Mouse (Mus musculus): ENCODE data around the gene Efnb1. TPM values are rescaled to one million over a fixed set of nuclear protein-coding genes. Genes with fewer than 3 reads are reported as not detected.

Efnb1 gene
- polyA plus RNA-seq, 1 experiment from 2014 or later: 34.6 TPM

DNA sequence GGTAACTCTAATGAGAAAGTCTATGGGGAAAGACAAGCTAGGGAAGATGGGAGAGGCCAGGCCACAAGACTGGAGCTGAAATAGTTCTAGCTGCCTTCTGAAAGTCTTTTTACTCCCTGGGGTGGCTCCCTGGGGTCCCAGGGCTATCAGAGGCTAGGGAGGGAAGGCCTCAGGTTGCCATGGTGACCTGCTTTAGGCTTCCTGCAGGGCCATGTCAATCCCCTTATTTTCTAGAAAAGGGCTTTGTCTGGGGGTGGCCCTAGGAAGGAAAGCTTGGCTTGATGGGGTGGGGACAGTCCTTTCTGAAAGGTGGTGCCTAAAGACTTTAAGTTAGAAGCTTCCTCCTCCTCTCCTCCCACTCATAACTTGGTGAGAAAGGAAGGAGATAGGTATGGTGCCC lies 6.0 kb downstream of the Efnb1 start:
- no peak for ATAC-seq (ENCODE audit: insufficient read depth, low FRiP score, low read depth)
- Histone ChIP-seq H3K27ac (no peak overlapping the region), H3K36me3 (0 out of 2 replicates have a peak, but pooled peaks cover 4% of the 10 kb centered on the region), H3K4me2 (no peak overlapping the region), H3K9me3 (no peaks in the 10 kb centered on the region), H3K4me3 (replicated peaks) (no peak overlapping the region), H3K27me3 (replicated peaks) (no peaks in the 10 kb centered on the region), H3K4me1 (peaks cover 18% of the 10 kb centered on the region), H3K9ac (no peak overlapping the region)

GRCm38 (mm10) chrX:99145561-99145960 lies 9.6 kb downstream of the Efnb1 start:
- peaks cover 12% of the 10 kb centered on the region for H3K4me1 ChIP-seq

DNA sequence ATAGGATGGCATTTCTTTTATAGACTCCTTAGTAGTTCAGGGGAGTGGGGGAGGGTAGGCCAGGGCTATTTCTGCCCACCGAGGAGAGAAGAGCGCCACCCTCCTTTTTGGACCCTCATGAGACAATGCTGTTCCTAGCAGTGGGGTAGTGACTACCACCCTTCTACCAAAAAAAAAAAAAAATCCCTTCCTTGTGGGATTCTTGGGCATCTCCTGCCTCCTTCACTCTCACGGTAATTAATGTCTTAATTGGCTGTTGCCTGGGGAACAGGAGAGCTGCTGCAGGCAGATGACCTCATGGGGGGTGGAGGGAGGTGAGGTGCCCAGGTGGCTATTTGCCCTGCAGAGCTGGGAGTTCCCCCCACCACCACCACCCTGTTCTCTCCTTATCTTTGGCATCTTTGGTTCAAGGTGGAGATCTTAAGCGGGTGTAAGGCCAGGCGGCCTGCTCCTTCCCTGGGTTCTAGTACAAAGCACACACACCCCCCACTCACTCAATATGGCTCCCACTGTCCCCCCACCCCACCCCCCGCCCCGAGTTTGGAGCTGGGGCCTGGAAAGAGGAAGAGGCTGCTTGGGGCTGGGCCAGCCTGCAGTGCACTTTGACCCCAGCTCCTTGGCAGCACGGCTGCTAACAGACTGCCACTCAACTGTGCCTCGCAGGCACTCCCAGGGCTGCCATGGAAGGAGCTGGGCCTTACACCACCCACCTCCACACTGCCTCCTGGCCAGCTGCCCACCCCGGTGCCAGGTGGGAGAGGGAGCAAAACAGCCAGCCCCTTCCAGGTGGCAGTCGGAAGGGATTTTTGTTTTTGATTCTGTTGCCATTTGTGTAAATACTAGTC lies 12.4 kb downstream of the Efnb1 start:
- H3K9ac ChIP-seq: no peak overlapping the region
- 54% methylated on average over 11 of the region's 11 CpGs for WGBS

More at GRCm38 (mm10) chrX:99145561-99145960, 9.6 kb downstream of the Efnb1 start:
- 85% methylated on average over 7 of the region's 7 CpGs for WGBS
- no peak overlapping the region for H3K9ac ChIP-seq
- 0 out of 2 replicates have a peak, but pooled peaks cover 11% of the 10 kb centered on the region for H3K36me3 ChIP-seq
- H3K4me3 ChIP-seq (replicated peaks): no peak overlapping the region
- H3K4me2 ChIP-seq: no peak overlapping the region
- no peaks in the 10 kb centered on the region for H3K27me3 ChIP-seq (replicated peaks)
- no peak overlapping the region for H3K27ac ChIP-seq
- no peak for ATAC-seq (ENCODE audit: insufficient read depth, low FRiP score, low read depth)
- H3K9me3 ChIP-seq: no peaks in the 10 kb centered on the region

GRCm38 (mm10) chrX:99149047-99149446 lies 13.1 kb downstream of the Efnb1 start:
- Histone ChIP-seq H3K9ac (no peak overlapping the region), H3K27me3 (replicated peaks) (0 out of 2 replicates have a peak, but pooled peaks cover 6% of the 10 kb centered on the region), H3K36me3 (0 out of 2 replicates have a peak, but pooled peaks cover 11% of the 10 kb centered on the region), H3K4me1 (peaks cover 4% of the 10 kb centered on the region; the same call in 1 of the 2 replicates), H3K4me2 (no peak overlapping the region), H3K27ac (no peak overlapping the region; the same call in 1 of the 2 replicates), H3K4me3 (replicated peaks) (no peak overlapping the region), H3K9me3 (no peaks in the 10 kb centered on the region)
- ATAC-seq (ENCODE audit: insufficient read depth, low FRiP score, low read depth): no peak
- WGBS: 76% methylated on average over 7 of the region's 7 CpGs

More for the DNA sequence above, 12.4 kb downstream of the Efnb1 start:
- H3K27ac ChIP-seq: no peak overlapping the region
- H3K27me3 ChIP-seq (replicated peaks): 0 out of 2 replicates have a peak, but pooled peaks cover 6% of the 10 kb centered on the region
- no peak overlapping the region for H3K4me3 ChIP-seq (replicated peaks)
- H3K4me2 ChIP-seq: no peak overlapping the region
- H3K9me3 ChIP-seq: no peaks in the 10 kb centered on the region
- ATAC-seq (ENCODE audit: insufficient read depth, low FRiP score, low read depth): no peak
- H3K4me1 ChIP-seq: peaks cover 4% of the 10 kb centered on the region; the same call in 1 of the 2 replicates
- 0 out of 2 replicates have a peak, but pooled peaks cover 11% of the 10 kb centered on the region for H3K36me3 ChIP-seq

GRCm38 (mm10) chrX:99149900-99150299 lies 14.0 kb downstream of the Efnb1 start:
- H3K36me3 ChIP-seq: 0 out of 2 replicates have a peak, but pooled peaks cover 11% of the 10 kb centered on the region
- H3K4me2 ChIP-seq: no peak overlapping the region
- no peak overlapping the region for H3K9ac ChIP-seq
- no peak overlapping the region for H3K4me3 ChIP-seq (replicated peaks)
- no peaks in the 10 kb centered on the region for H3K9me3 ChIP-seq
- peak overlapping the region; percentile 68; the same call in 1 of the 2 replicates for H3K27ac ChIP-seq
- peaks cover 4% of the 10 kb centered on the region; the same call in 1 of the 2 replicates for H3K4me1 ChIP-seq
- peak; percentile 84 for ATAC-seq (ENCODE audit: insufficient read depth, low FRiP score, low read depth)
- H3K27me3 ChIP-seq (replicated peaks): 0 out of 2 replicates have a peak, but pooled peaks cover 6% of the 10 kb centered on the region
- WGBS: 52% methylated on average over 2 of the region's 2 CpGs

DNA sequence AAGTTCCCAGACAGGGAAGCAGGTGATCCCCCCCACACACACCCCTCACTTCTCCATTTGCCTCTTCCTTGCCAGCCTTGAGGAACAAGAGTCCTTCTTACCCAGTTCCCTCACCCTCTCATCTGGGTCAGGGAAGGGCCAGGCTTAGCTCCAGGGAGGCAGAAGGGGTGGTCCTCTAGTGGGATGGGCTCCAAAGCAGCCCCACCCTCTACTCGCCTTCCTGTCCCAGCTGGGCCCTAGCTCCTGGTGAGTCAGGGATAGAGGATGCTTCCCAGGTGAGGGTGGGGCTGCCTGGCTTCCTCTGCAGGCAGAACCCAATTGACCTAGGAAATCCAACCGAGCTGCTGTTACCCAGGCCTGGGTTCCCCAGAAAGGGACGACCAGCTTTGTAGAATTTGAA lies 14.8 kb downstream of the Efnb1 start:
- WGBS: 59% methylated on average over 3 of the region's 3 CpGs
- no peak overlapping the region for H3K27ac ChIP-seq

DNA sequence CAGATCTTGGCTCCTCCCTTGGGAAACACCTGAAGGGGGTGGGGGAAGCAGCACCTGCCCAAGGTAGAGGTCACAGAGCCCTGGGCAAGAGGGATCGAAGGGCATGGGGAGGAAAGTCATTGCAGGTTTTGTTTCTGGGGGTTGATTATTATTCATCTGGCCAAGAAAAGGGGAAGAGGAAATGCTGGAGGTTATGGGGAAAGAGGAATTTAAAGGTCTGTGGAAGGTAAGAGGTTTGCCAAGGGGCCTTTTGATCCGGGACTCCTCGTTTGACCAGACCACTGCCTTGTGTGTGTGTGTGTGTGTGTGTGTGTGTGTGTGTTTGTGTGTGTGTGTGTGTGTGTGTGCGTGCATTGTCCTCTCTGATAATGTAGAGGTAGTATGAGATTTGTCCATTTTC lies 15.5 kb downstream of the Efnb1 start:
- 0 out of 2 replicates have a peak, but pooled peaks cover 6% of the 10 kb centered on the region for H3K27me3 ChIP-seq (replicated peaks)
- no peak overlapping the region for H3K9ac ChIP-seq
- peaks cover 4% of the 10 kb centered on the region; the same call in 1 of the 2 replicates for H3K4me1 ChIP-seq
- no peaks in the 10 kb centered on the region for H3K9me3 ChIP-seq
- 0 out of 2 replicates have a peak, but pooled peaks cover 11% of the 10 kb centered on the region for H3K36me3 ChIP-seq
- 71% methylated on average over 4 of the region's 4 CpGs for WGBS
- no peak overlapping the region for H3K4me3 ChIP-seq (replicated peaks)
- H3K4me2 ChIP-seq: no peak overlapping the region
- no peak overlapping the region for H3K27ac ChIP-seq
- no peak for ATAC-seq (ENCODE audit: insufficient read depth, low FRiP score, low read depth)

More for the DNA sequence above, 14.8 kb downstream of the Efnb1 start:
- ATAC-seq (ENCODE audit: insufficient read depth, low FRiP score, low read depth): no peak
- no peaks in the 10 kb centered on the region for H3K9me3 ChIP-seq
- H3K4me2 ChIP-seq: no peak overlapping the region
- no peak overlapping the region for H3K9ac ChIP-seq
- no peak overlapping the region for H3K4me3 ChIP-seq (replicated peaks)
- H3K27me3 ChIP-seq (replicated peaks): 0 out of 2 replicates have a peak, but pooled peaks cover 6% of the 10 kb centered on the region
- peaks cover 4% of the 10 kb centered on the region; the same call in 1 of the 2 replicates for H3K4me1 ChIP-seq
- H3K36me3 ChIP-seq: 0 out of 2 replicates have a peak, but pooled peaks cover 11% of the 10 kb centered on the region

GRCm38 (mm10) chrX:99152141-99152540 lies 16.2 kb downstream of the Efnb1 start:
- Histone ChIP-seq H3K9me3 (no peaks in the 10 kb centered on the region), H3K27me3 (replicated peaks) (0 out of 2 replicates have a peak, but pooled peaks cover 8% of the 10 kb centered on the region), H3K9ac (no peak overlapping the region), H3K4me3 (replicated peaks) (no peak overlapping the region), H3K36me3 (0 out of 2 replicates have a peak, but pooled peaks cover 4% of the 10 kb centered on the region), H3K4me2 (no peak overlapping the region), H3K27ac (no peak overlapping the region), H3K4me1 (peaks cover 4% of the 10 kb centered on the region; the same call in 1 of the 2 replicates)
- no peak for ATAC-seq (ENCODE audit: insufficient read depth, low FRiP score, low read depth)
- 51% methylated on average over 3 of the region's 3 CpGs for WGBS

DNA sequence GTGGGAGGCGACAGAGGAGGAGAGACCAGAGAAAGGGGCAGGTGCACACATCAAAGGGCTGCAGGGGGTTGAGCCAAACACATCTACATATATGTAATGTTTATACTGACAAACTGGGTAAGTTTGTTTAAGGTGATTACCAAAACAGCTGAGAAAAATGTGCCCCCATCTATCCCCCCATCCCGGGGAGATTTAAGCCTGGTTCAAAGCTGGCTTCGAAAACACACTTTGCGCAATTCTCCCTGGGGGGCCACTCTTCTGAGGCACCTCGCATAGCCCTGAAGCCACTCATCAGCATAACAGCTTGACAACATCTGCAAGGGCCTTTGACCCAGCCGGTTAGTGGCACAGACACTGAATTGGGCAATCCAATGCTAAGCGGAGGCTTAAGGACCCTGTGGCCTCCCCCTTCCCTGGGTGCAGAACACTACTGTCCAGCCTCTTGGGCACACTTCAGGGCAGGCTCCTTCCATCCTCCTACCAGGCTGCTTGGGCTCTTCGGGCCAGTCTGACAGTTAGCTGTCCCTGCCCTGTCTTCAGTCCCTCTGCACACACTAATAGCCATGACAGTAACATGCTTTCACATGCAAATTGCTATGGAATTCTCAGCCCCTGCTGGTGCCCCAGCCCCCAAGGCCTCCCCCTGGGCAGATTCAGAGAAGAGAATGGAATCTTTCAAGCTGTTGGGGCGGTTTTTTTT lies 16.8 kb downstream of the Efnb1 start:
- Histone ChIP-seq H3K27ac (no peak overlapping the region), H3K36me3 (no peaks in the 10 kb centered on the region), H3K27me3 (replicated peaks) (0 out of 2 replicates have a peak, but pooled peaks cover 8% of the 10 kb centered on the region), H3K4me3 (replicated peaks) (no peak overlapping the region), H3K4me1 (peaks cover 4% of the 10 kb centered on the region; the same call in 1 of the 2 replicates), H3K9me3 (no peaks in the 10 kb centered on the region), H3K4me2 (no peak overlapping the region), H3K9ac (no peak overlapping the region)
- no peak for ATAC-seq (ENCODE audit: insufficient read depth, low FRiP score, low read depth)
- WGBS: 35% methylated on average over 9 of the region's 9 CpGs

DNA sequence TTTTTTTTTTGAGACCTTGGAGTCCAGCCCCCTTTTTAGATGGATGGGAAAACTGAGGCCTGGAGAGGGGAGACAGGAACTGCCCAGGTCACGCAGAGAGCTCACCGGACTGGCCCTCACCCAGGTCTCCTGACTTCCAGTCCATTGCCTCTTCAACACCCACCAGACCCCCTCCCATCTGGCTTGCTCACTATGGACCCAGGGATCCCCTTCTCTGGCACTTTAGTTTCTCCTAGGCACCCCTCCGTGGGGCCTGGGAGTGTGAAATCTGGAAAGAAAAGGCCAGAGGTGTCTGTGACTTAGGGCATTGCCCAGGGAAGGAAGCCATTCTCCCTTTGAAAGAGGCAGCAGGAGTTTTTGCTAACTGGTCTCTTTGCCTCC lies 17.3 kb downstream of the Efnb1 start:
- no peaks in the 10 kb centered on the region for H3K36me3 ChIP-seq
- 0 out of 2 replicates have a peak, but pooled peaks cover 8% of the 10 kb centered on the region for H3K27me3 ChIP-seq (replicated peaks)
- peaks cover 4% of the 10 kb centered on the region; the same call in 1 of the 2 replicates for H3K4me1 ChIP-seq
- H3K4me2 ChIP-seq: no peak overlapping the region
- WGBS: 46% methylated on average over 3 of the region's 3 CpGs
- no peak for ATAC-seq (ENCODE audit: insufficient read depth, low FRiP score, low read depth)
- H3K27ac ChIP-seq: no peak overlapping the region
- H3K4me3 ChIP-seq (replicated peaks): no peak overlapping the region
- no peaks in the 10 kb centered on the region for H3K9me3 ChIP-seq
- H3K9ac ChIP-seq: no peak overlapping the region

- H3K27ac ChIP-seq: no peak overlapping the region
- no peak for ATAC-seq (ENCODE audit: insufficient read depth, low FRiP score, low read depth)
- H3K4me2 ChIP-seq: no peak overlapping the region
- H3K9ac ChIP-seq: no peak overlapping the region
- H3K4me1 ChIP-seq: 0 out of 2 replicates have a peak, but pooled peaks cover 3% of the 10 kb centered on the region
- H3K9me3 ChIP-seq: no peaks in the 10 kb centered on the region
- H3K27me3 ChIP-seq (replicated peaks): 0 out of 2 replicates have a peak, but pooled peaks cover 8% of the 10 kb centered on the region
- H3K4me3 ChIP-seq (replicated peaks): no peak overlapping the region
- 78% methylated on average over 5 of the region's 5 CpGs for WGBS
- no peaks in the 10 kb centered on the region for H3K36me3 ChIP-seq
Observed at GRCm38 (mm10) chrX:99154358-99154757, 18.4 kb downstream of the Efnb1 start.
